Mouse (Mus musculus) liver, adult 2 months (tissue): ENCODE results near the gene Shox2.

Source experiments
- CTCF ChIP-seq: fragments of 200-500 bp; IDR thresholded peaks from 2 replicates; pipeline ENCODE4 v1.5.1; 2011; ENCODE audit warnings: low read depth, low read length, control low read depth
- POLR2A ChIP-seq: fragments of 200-500 bp; IDR thresholded peaks from 2 replicates; pipeline ENCODE4 v1.6.1; 2011; ENCODE audit warnings: low read length, control low read depth; ENCODE audit not compliant: insufficient read depth; ENCODE audit errors: extremely low read depth

DNA sequence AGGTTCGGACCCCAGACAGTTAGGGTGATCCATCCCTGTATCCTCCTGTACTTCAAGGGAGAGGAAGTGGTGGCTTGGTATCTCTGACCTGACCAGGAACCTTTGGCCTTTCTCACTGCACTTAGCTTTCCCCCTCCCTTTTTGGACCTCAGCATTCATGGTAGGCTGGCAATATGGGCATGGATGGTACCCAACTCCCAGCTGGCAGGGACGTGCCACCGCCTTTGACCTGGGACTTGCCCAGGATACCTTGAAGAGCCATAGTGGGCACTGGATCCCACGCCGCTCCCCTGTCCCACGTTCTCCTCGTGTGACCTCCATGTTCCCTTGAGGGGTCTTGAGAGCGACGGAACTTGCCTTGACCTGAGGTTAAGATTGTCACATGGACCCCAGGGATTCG is 11.3 kb downstream of the Shox2 start:
- TF ChIP-seq CTCF, result no peak
- no peak for TF ChIP-seq POLR2A
